Mouse (Mus musculus) ES-E14 (cell line): ENCODE data around the gene Lrrc23.

Experiments
- CHD2 ChIP-seq: IDR thresholded peaks from 2 replicates; pipeline ENCODE4 v1.6.1; 2014; ENCODE audit warnings: mild to moderate bottlenecking, low read depth, low read length, inconsistent platforms
- HCFC1 ChIP-seq: IDR thresholded peaks from 2 replicates; pipeline ENCODE4 v1.6.1; 2012; ENCODE audit warnings: low read length, inconsistent platforms, borderline replicate concordance; ENCODE audit not compliant: insufficient read depth
- ZC3H11A ChIP-seq: IDR thresholded peaks from 2 replicates; pipeline ENCODE4 v1.6.1; 2012; ENCODE audit warnings: low read depth, mild to moderate bottlenecking, inconsistent platforms, low read length, borderline replicate concordance
- ZNF384 ChIP-seq: IDR thresholded peaks from 2 replicates; pipeline ENCODE4 v1.6.1; 2012; ENCODE audit warnings: low read depth, low read length, inconsistent platforms

DNA sequence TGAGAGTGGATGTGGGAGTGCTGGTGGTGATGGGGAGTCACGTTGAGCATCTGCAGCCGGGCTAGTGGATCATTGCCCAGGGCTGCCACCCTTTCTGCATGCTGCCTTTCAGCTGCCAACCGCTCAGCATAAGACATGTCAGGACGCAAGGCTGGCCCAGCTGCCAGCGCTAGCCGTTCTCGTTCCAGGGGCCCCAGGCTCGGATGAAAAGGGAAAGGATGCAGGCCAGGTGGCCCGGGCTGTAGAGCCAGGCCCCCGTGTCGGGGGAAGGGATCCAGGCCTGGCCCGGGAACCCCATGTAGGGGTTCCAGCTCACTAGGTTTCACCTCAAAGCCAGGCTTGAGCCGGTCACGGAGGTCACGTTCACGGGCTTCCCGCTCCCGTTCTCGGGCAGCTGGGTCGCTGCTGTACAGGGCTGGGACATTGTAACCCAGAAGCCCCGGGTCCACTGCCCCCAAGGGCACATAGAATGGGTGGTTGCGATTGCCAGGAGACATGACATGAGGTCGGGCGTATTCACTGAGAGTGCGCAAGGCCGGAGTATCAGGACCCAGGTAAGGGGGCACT lies 34.7 kb downstream of the Lrrc23 start:
- TF ChIP-seq HCFC1 (no peak), ZNF384 (no peak), ZC3H11A (no peak), CHD2 (no peak)
